Mouse (Mus musculus) midbrain, postnatal 0 days (tissue): ENCODE data around the gene Snapc3. TPM values are rescaled to one million over a fixed set of nuclear protein-coding genes. Genes with fewer than 3 reads are reported as not detected.

Experiments
- ATAC-seq: fragments of 200-750 bp; cut with Nextera tagmentation; 2 replicates; pipeline ENCODE4 v1.8.0; 2017; ENCODE audit warnings: moderate number of reproducible peaks, mild to moderate bottlenecking, moderate TSS enrichment, moderate library complexity; ENCODE audit not compliant: low FRiP score
- DNase-seq: peaks from one replicate; pipeline ENCODE4 v3.0.0-alpha.2; 2015; ENCODE audit warnings: low spot score
- H3K27ac ChIP-seq: fragments of 300-500 bp; sonication (generic); 2 replicates; pipeline ENCODE4 v1.5.1; 2014; ENCODE audit warnings: low read depth, mild to moderate bottlenecking, low read length, mixed read lengths
- H3K27me3 ChIP-seq: fragments of 300-500 bp; sonication (generic); 2 replicates; pipeline ENCODE4 v1.6.1; 2014; ENCODE audit warnings: low read length, control low read depth, mixed read lengths; ENCODE audit not compliant: insufficient read depth
- H3K36me3 ChIP-seq: fragments of 300-500 bp; sonication (generic); 2 replicates; pipeline ENCODE4 v1.6.1; 2014; ENCODE audit warnings: low read length, control low read depth, mixed read lengths; ENCODE audit not compliant: insufficient read depth
- H3K4me1 ChIP-seq: fragments of 300-500 bp; sonication (generic); 2 replicates; pipeline ENCODE4 v1.6.1; 2014; ENCODE audit warnings: mild to moderate bottlenecking, control low read depth, antibody characterized with exemption, low read length, mixed read lengths; ENCODE audit not compliant: insufficient read depth
- H3K4me2 ChIP-seq: fragments of 300-500 bp; sonication (generic); 2 replicates; pipeline ENCODE4 v1.6.1; 2014; ENCODE audit warnings: low read depth, mild to moderate bottlenecking, low read length, mixed read lengths; ENCODE audit not compliant: poor library complexity, severe bottlenecking
- H3K4me3 ChIP-seq: fragments of 300-500 bp; sonication (generic); 2 replicates; pipeline ENCODE4 v1.5.1; 2014; ENCODE audit warnings: low read depth, mild to moderate bottlenecking, low read length, moderate library complexity
- H3K9ac ChIP-seq: fragments of 300-500 bp; sonication (generic); replicated peaks from 2 replicates; pipeline ENCODE4 v1.6.1; 2014; ENCODE audit warnings: mild to moderate bottlenecking, low read length, moderate library complexity, mixed read lengths; ENCODE audit not compliant: poor library complexity, severe bottlenecking
- H3K9me3 ChIP-seq: fragments of 300-500 bp; sonication (generic); 2 replicates; pipeline ENCODE4 v1.6.1; 2016; ENCODE audit warnings: low read length, control low read depth
- CTCF ChIP-seq: IDR thresholded peaks from 2 replicates; pipeline ENCODE4 v1.5.1; 2016; ENCODE audit warnings: antibody characterized with exemption, mild to moderate bottlenecking
- WGBS: fragments of 180-500 bp; shearing (Covaris S2); extraction: QIAGEN DNeasy Blood & Tissue Kit; methylation state at CpG from one replicate; pipeline ENCODE4 v1.1.7; 2014; 5-methylcytosine and 5-hydroxymethylcytosine counted together
- polyA plus RNA-seq: library from polyadenylated mRNA; unstranded; fragments of >200 nt; fragmentation: Nextera tagmentation; extraction: Ambion mirVana; gene quantifications from 2 replicates; pipeline ENCODE4 v1.2.1, GENCODE M21; 2015
- total RNA-seq: library from RNA; depleted of rRNA; stranded (reverse); fragments of >200 nt; gene quantifications from 2 replicates; pipeline ENCODE4 v1.2.3, GENCODE M21; 2014

The Snapc3 gene
- total and polyA plus RNA-seq, 2 experiments from 2014 or later: 33.9 to 40.5 TPM

DNA sequence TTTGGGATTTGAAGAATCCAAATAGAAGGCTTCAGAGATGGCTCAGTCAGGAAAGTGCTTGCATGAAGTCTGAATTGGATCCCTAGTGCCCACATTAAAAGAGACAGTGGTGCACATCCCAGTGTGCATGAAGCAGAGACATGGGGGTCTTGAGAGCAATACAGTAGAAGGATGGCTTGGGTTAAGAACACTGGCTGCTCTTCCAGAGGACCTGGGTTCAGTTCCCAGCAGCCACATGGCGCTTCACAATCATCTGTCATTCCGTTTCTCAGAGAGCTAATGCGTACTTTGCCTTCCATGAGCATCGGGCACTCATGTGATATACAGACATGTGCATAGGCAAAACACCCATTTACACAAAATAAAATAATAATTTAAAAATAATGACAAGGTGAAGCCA, 7.6 kb downstream of the Snapc3 start:
- Histone ChIP-seq H3K9ac (no peak overlapping the region), H3K4me3 (no peak overlapping the region), H3K4me1 (no peaks in the 10 kb centered on the region), H3K27me3 (no peaks in the 10 kb centered on the region), H3K36me3 (peaks cover 24% of the 10 kb centered on the region; the same call in 1 of the 2 replicates), H3K27ac (no peak overlapping the region), H3K9me3 (no peaks in the 10 kb centered on the region), H3K4me2 (no peak overlapping the region)
- DNase-seq: no peak
- WGBS: over 99% methylated on average over 4 of the region's 4 CpGs
- TF ChIP-seq CTCF: no peak
- ATAC-seq: no peak

DNA sequence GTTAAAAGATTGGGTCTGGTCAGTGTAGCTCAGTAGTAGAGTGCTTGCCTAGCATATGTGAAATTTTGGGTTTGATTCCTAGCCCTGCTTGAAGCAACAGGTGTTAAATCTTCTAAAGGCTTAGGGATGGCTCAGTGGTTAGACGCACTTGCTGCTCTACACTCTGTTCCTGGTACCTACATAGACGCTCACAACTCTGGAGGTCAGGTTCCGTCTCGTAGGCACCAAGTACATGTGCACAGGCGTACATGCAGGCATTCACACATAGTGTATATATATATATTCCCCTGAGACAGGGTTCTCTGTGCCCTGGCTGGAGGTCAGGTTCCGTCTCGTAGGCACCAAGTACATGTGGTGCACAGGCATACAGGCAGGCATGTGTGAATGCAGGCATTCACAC, 9.6 kb downstream of the Snapc3 start:
- WGBS: 97% methylated on average over 7 of the region's 7 CpGs
- TF ChIP-seq CTCF: no peak
- H3K4me1 ChIP-seq: no peaks in the 10 kb centered on the region
- no peaks in the 10 kb centered on the region for H3K27me3 ChIP-seq
- no peak overlapping the region for H3K9ac ChIP-seq
- H3K4me2 ChIP-seq: no peak overlapping the region
- no peak overlapping the region for H3K27ac ChIP-seq
- ATAC-seq (no peak), DNase-seq (no peak)
- no peak overlapping the region for H3K4me3 ChIP-seq
- H3K36me3 ChIP-seq: peaks cover 24% of the 10 kb centered on the region; the same call in 1 of the 2 replicates
- H3K9me3 ChIP-seq: no peaks in the 10 kb centered on the region

DNA sequence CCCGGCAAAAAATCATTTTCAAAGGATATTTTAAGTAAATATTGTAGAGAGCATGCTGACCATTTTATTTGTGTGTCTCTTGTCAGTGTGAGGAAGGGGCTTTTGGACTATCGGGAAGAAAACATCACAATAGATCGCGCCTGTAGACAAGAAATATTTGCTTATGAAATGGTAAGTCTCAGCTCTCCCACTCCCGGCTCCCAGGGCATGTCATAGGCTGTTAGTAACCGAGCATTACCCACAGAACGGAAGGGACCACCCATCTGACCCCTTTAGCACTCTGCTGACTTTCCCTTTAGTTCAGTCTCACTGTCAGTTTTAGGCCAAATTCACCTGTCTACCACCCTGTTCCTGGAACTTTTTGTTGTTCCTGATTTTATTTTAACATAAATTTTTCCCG, 10.2 kb downstream of the Snapc3 start:
- H3K4me2 ChIP-seq: no peak overlapping the region
- peaks cover 24% of the 10 kb centered on the region; the same call in 1 of the 2 replicates for H3K36me3 ChIP-seq
- no peak overlapping the region for H3K9ac ChIP-seq
- ATAC-seq: no peak
- no peak for TF ChIP-seq CTCF
- H3K27ac ChIP-seq: no peak overlapping the region
- H3K9me3 ChIP-seq: no peaks in the 10 kb centered on the region
- DNase-seq: no peak
- 97% methylated on average over 8 of the region's 8 CpGs for WGBS
- H3K4me3 ChIP-seq: no peak overlapping the region
- no peaks in the 10 kb centered on the region for H3K4me1 ChIP-seq
- no peaks in the 10 kb centered on the region for H3K27me3 ChIP-seq

DNA sequence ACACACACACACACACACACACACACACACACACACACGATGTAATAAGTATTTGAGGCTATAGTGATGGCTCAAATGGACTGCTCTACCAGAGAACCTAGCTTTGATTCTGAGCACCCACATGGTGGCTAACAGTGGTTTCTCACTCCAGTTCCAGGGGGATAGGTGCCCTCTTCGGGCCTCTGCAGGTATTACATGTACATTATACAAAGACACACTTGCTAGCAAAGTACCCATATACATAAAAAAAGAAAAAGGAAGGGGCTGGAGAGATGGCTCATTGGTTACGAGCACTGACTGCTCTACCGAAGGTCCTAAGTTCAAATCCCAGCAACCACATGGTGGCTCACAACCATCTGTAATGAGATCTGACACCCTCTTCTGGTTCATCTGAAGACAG, 11.3 kb downstream of the Snapc3 start:
- H3K27ac ChIP-seq: no peak overlapping the region
- H3K36me3 ChIP-seq: peaks cover 20% of the 10 kb centered on the region; the same call in 1 of the 2 replicates
- no peak overlapping the region for H3K9ac ChIP-seq
- H3K9me3 ChIP-seq: no peaks in the 10 kb centered on the region
- no peak overlapping the region for H3K4me3 ChIP-seq
- WGBS: 94% methylated on average over 4 of the region's 4 CpGs
- TF ChIP-seq CTCF: peak; percentile 47
- DNase-seq: no peak
- no peak overlapping the region for H3K4me2 ChIP-seq
- no peak for ATAC-seq
- no peaks in the 10 kb centered on the region for H3K4me1 ChIP-seq
- no peaks in the 10 kb centered on the region for H3K27me3 ChIP-seq

DNA sequence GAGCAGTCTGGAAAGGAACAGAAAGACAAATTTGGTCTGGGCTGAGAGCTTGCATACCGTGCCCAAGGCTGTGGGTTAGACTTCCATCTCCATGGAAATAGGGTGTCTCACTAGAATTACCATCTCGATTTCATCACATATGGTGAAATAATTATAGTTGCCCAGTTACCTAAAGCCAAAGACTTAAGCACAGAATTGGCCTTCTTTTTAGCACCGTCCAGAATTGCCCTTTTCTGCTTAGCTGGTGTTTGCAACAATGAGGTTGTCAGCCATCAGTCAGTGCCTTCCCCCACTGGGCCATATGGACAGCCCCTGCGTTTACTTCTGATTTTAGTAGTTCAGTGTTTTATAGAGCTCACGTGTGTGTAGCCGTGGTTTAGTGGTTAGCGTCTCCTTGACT, 14.4 kb downstream of the Snapc3 start:
- Histone ChIP-seq H3K36me3 (peaks cover 19% of the 10 kb centered on the region), H3K9me3 (no peaks in the 10 kb centered on the region), H3K9ac (no peak overlapping the region), H3K4me1 (no peaks in the 10 kb centered on the region), H3K27me3 (no peaks in the 10 kb centered on the region), H3K27ac (no peak overlapping the region), H3K4me3 (no peak overlapping the region), H3K4me2 (no peak overlapping the region)
- no peak for TF ChIP-seq CTCF
- DNase-seq (no peak), ATAC-seq (no peak)
- 88% methylated on average over 7 of the region's 7 CpGs for WGBS

DNA sequence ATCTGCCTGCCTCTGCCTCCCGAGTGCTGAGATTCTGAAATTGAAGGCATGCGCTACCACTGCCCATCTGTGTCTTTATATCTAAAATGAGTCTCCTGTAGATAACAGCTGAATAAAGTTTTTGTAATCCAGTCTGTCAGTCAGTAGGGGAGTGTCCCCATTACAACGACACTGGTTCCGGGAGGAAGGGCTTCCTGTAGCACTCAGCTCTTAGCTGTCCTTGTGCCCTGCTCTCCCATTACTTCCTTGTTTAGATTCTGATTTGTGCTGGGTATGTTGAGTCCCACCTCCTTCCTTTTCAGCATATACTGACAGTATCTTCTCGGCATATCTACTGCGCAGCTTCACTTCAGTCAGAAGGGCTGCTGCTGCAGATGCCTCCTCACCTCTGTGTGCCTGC, 15.4 kb downstream of the Snapc3 start:
- DNase-seq (no peak), ATAC-seq (no peak)
- peaks cover 24% of the 10 kb centered on the region for H3K36me3 ChIP-seq
- H3K9me3 ChIP-seq: no peaks in the 10 kb centered on the region
- no peak overlapping the region for H3K27ac ChIP-seq
- H3K27me3 ChIP-seq: no peaks in the 10 kb centered on the region
- 93% methylated on average over 6 of the region's 6 CpGs for WGBS
- H3K9ac ChIP-seq: no peak overlapping the region
- TF ChIP-seq CTCF: no peak
- H3K4me2 ChIP-seq: no peak overlapping the region
- H3K4me1 ChIP-seq: no peaks in the 10 kb centered on the region
- no peak overlapping the region for H3K4me3 ChIP-seq
